Mouse (Mus musculus): ENCODE results near the gene Klc1.
A peak's percentile ranks its signal among the peaks of the same experiment; 100 is the strongest.

Gene Klc1

DNA sequence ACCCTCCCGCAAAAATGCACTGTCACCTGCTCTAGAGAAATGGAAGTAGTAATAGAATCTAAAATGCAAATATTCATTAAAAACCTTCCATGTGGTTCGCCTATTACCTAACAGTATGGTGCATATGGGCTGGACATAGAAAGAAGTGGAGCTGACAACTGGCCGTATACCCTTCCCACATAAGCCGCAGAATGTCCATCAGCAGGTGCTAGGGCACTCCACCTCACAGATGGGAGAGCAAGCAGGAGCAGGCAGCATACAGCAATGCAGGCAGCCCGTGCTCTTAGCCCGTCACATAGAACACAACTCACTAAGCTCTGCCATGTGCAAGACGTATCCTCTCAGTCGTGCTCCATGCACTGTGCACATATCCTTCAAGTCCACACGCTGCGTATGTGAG lies 88.2 kb downstream of the Klc1 start:
- no peak for ATAC-seq (ENCODE audit: insufficient number of reproducible peaks, low FRiP score, low TSS enrichment)

DNA sequence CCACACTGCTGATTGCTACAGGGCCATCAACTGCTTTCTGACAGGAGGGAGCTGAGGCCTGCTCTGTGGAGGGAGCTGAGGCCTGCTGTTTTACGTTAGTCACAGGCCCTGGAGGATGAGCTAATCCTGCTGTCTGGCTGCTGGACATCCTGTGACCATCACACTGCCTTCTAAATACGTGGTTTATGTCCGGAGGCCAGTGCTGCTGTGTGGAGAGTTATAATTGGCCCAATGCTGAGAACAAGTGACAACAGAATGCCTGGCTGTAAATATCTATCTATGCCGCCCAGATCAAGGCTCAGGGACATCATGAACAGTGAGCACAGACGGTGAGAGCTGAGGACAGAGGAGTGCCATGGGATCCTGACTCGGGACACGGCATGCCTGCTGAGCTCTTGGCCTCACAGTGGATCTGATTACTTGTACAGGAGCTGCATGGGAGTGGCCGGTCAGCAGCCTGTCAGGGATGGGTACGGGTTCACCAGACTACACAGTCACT lies 89.7 kb downstream of the Klc1 start:
- ATAC-seq (ENCODE audit: insufficient number of reproducible peaks, low FRiP score, low TSS enrichment) = peak; percentile 20; the same call in 1 of the 2 replicates

DNA sequence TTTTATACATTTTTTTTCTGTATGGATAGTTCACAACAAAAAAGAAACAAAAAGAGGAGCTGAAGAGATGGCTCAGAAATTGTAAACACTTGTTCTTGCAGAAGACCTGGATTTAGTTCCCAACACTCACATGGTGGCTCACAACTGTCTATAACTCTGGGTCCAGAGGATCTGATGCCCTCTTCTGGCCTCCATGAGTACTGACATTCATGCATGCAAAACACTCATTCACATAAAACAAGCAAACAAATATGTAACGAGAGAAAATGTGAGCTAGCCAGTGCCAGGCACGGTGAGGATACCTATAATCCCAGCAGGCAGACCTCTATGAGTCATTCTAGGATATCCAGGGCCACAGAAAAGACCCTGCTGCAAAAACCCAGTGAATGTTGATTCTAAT lies 92.6 kb downstream of the Klc1 start:
- ATAC-seq (ENCODE audit: insufficient number of reproducible peaks, low FRiP score, low TSS enrichment) = no peak

DNA sequence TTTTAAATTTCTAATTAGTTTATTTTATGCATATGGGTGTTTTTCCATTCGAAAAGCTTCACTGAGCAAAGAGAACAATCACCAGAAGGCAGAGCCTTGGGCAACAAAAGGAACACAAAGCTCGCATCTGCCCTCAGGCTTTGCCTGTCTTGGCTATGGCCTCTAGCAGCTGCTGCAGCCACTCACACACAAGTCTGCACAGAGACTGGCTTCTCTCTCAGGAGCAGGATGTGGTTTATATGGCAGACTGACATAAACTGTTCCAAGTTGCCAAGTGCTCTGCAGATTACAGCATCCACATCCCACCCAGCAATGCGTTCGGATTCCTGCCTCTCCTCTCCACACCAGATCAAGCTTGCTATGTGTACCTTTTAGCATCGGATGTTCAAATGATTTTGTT lies 93.1 kb downstream of the Klc1 start:
- ATAC-seq (ENCODE audit: insufficient number of reproducible peaks, low FRiP score, low TSS enrichment) = no peak

DNA sequence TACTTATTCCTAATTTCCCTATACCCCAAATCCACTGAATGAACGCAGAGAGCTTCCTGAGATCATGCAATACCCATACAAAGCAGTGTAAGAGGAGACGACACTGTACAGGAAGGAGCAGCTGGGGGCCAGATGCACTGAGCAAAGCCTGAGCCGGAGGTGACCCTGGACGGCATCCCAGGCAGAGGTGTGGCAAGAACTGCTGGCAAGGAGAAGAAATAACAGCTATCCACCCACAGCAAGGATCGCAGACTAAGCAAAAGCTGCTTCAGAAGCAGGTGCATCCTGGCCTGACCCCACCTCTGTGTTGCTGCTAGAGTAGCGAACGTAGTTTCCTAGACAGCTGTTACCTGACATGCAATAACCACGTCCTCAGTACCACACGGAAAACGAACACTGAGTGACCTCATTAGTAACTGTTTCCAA lies 94.4 kb downstream of the Klc1 start:
- no peak for ATAC-seq (ENCODE audit: insufficient number of reproducible peaks, low FRiP score, low TSS enrichment)

DNA sequence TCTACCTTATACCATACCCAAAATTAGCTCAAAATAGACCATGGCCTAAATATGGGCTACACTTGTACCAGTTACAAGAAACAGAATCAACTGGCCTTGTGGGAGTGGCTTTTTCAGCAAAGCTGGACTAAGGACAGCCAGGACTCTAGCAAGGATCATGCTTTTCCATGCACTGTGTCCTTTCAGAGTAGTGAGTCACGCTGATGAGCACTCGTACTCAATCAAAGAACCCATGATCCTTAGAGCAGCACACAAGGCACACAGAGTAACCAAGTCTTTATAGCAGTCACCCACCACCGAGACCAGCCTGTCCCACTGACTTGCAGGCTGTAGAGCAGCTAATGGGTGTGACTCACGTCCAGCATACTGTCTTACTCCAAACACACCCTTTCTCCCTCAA lies 94.9 kb downstream of the Klc1 start:
- ATAC-seq (ENCODE audit: insufficient number of reproducible peaks, low FRiP score, low TSS enrichment) = no peak

DNA sequence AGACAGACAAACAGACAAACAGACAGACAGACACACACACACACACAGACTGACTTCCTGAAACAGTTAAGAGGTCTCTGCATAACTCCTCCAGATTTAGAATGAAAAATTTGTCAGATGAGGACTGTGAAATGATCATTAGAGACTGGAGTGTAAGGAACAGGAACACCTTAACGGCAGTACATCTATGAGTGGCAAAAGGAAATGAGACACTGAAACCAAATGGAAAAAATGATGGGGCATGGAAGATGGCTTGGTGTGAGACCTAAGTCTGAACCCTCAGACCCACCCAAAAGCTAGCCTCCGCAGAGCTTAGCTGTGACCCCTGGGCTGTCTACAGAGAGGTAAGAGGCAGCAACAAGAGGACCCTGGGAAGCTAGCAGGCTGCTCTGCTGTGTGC lies 96.8 kb downstream of the Klc1 start:
- ATAC-seq (ENCODE audit: insufficient number of reproducible peaks, low FRiP score, low TSS enrichment) = no peak

Measured in cerebellum, adult (tissue).